Mouse (Mus musculus) thymus, adult 2 months (tissue): ENCODE results near the gene Eef1akmt2. TPM values are rescaled to one million over a fixed set of nuclear protein-coding genes. Genes with fewer than 3 reads are reported as not detected.

Source experiments
- DNase-seq: peaks from one replicate; pipeline ENCODE4 v3.0.0; 2021
- H3K27ac ChIP-seq: fragments of 200-500 bp; 2 replicates; pipeline ENCODE4 v1.5.1; 2012; ENCODE audit warnings: low read length, control low read depth; ENCODE audit not compliant: control insufficient read depth, insufficient read depth
- H3K27me3 ChIP-seq: fragments of 200-500 bp; 2 replicates; pipeline ENCODE4 v1.6.1; 2012; ENCODE audit warnings: mild to moderate bottlenecking, low read length, moderate library complexity, mixed read lengths; ENCODE audit not compliant: control insufficient read depth, insufficient read depth
- H3K36me3 ChIP-seq: fragments of 200-500 bp; 2 replicates; pipeline ENCODE4 v1.6.1; 2012; ENCODE audit warnings: mild to moderate bottlenecking, low read length, moderate library complexity; ENCODE audit not compliant: control insufficient read depth, insufficient read depth
- H3K4me1 ChIP-seq: fragments of 200-500 bp; replicated peaks from 2 replicates; pipeline ENCODE4 v1.6.1; 2012; ENCODE audit warnings: low read length; ENCODE audit not compliant: control insufficient read depth, insufficient read depth
- H3K4me3 ChIP-seq: fragments of 200-500 bp; 2 replicates; pipeline ENCODE4 v1.5.1; 2012; ENCODE audit warnings: mild to moderate bottlenecking, low read length, control low read depth, moderate library complexity; ENCODE audit not compliant: control insufficient read depth, insufficient read depth
- CTCF ChIP-seq: fragments of 200-500 bp; IDR thresholded peaks from 2 replicates; pipeline ENCODE4 v1.5.1; 2012; ENCODE audit warnings: mild to moderate bottlenecking, control low read depth, low read length, moderate library complexity, borderline replicate concordance; ENCODE audit not compliant: control insufficient read depth, poor library complexity, insufficient read depth; ENCODE audit errors: extremely low read depth
- POLR2A ChIP-seq: fragments of 200-500 bp; IDR thresholded peaks from 2 replicates; pipeline ENCODE4 v1.6.1; 2012; ENCODE audit warnings: mild to moderate bottlenecking, low read length, control low read depth, moderate library complexity; ENCODE audit not compliant: control insufficient read depth, poor library complexity, insufficient read depth; ENCODE audit errors: extremely low read depth
- WGBS: fragments of 180-500 bp; shearing (Covaris S2); methylation state at CpG from one replicate; pipeline ENCODE4 v1.1.7; 2018; 5-methylcytosine and 5-hydroxymethylcytosine counted together
- polyA plus RNA-seq: library from polyadenylated mRNA; depleted of rRNA; stranded (reverse); fragments of >200 nt; gene quantifications from 2 replicates; pipeline ENCODE4 v1.2.3, GENCODE M21; 2012

The Eef1akmt2 gene
- polyA plus RNA-seq, 1 experiment: 7.0 TPM

GRCm38 (mm10) chr7:132893336-132893735, 40.9 kb upstream of the Eef1akmt2 start:
- no peak for TF ChIP-seq CTCF
- H3K4me1 ChIP-seq: peaks cover 3% of the 10 kb centered on the region

GRCm38 (mm10) chr7:132892806-132893205, 40.3 kb upstream of the Eef1akmt2 start:
- TF ChIP-seq CTCF: no peak
- TF ChIP-seq POLR2A: no peak
- no peaks in the 10 kb centered on the region for H3K27me3 ChIP-seq
- H3K27ac ChIP-seq: no peak overlapping the region
- peaks cover 3% of the 10 kb centered on the region for H3K4me1 ChIP-seq
- no peak for DNase-seq
- WGBS: 83% methylated on average over 7 of the region's 7 CpGs
- no peaks in the 10 kb centered on the region for H3K36me3 ChIP-seq
- no peak overlapping the region for H3K4me3 ChIP-seq

More at GRCm38 (mm10) chr7:132893336-132893735, 40.9 kb upstream of the Eef1akmt2 start:
- no peak overlapping the region for H3K27ac ChIP-seq
- WGBS: 97% methylated on average over 1 of the region's 1 CpGs
- DNase-seq: no peak
- no peaks in the 10 kb centered on the region for H3K36me3 ChIP-seq
- H3K27me3 ChIP-seq: no peaks in the 10 kb centered on the region
- no peak overlapping the region for H3K4me3 ChIP-seq

GRCm38 (mm10) chr7:132892311-132892661, 39.8 kb upstream of the Eef1akmt2 start:
- H3K4me3 ChIP-seq: no peak overlapping the region
- TF ChIP-seq POLR2A (no peak), CTCF (no peak)
- no peaks in the 10 kb centered on the region for H3K27me3 ChIP-seq
- no peak overlapping the region for H3K27ac ChIP-seq
- WGBS: 73% methylated on average over 4 of the region's 4 CpGs
- no peaks in the 10 kb centered on the region for H3K36me3 ChIP-seq
- no peak for DNase-seq
- H3K4me1 ChIP-seq: peaks cover 3% of the 10 kb centered on the region

- Histone ChIP-seq H3K4me1 (peaks cover 3% of the 10 kb centered on the region), H3K27me3 (no peaks in the 10 kb centered on the region), H3K36me3 (no peaks in the 10 kb centered on the region), H3K4me3 (no peak overlapping the region), H3K27ac (no peak overlapping the region)
- no peak for DNase-seq
- TF ChIP-seq CTCF (no peak), POLR2A (no peak)
- 91% methylated on average over 5 of the region's 5 CpGs for WGBS
Measured at GRCm38 (mm10) chr7:132891561-132892310, 39.3 kb upstream of the Eef1akmt2 start.

- TF ChIP-seq POLR2A: no peak
- TF ChIP-seq CTCF: no peak
- H3K4me3 ChIP-seq: no peak overlapping the region
- no peak for DNase-seq
- WGBS: 92% methylated on average over 5 of the region's 5 CpGs
- no peaks in the 10 kb centered on the region for H3K36me3 ChIP-seq
- no peaks in the 10 kb centered on the region for H3K27me3 ChIP-seq
- peaks cover 3% of the 10 kb centered on the region for H3K4me1 ChIP-seq
- no peak overlapping the region for H3K27ac ChIP-seq
Measured at GRCm38 (mm10) chr7:132890201-132890600, 37.7 kb upstream of the Eef1akmt2 start.

GRCm38 (mm10) chr7:132889691-132890090, 37.2 kb upstream of the Eef1akmt2 start:
- H3K4me3 ChIP-seq: no peak overlapping the region
- DNase-seq: no peak
- H3K27ac ChIP-seq: no peak overlapping the region
- WGBS: 97% methylated on average over 8 of the region's 8 CpGs
- no peaks in the 10 kb centered on the region for H3K27me3 ChIP-seq
- TF ChIP-seq POLR2A (no peak), CTCF (no peak)
- H3K4me1 ChIP-seq: peaks cover 3% of the 10 kb centered on the region
- no peaks in the 10 kb centered on the region for H3K36me3 ChIP-seq

- Histone ChIP-seq H3K4me1 (peaks cover 3% of the 10 kb centered on the region), H3K4me3 (no peak overlapping the region), H3K27me3 (no peaks in the 10 kb centered on the region), H3K27ac (peak overlapping the region; percentile 24; the same call in 1 of the 2 replicates), H3K36me3 (peaks cover 9% of the 10 kb centered on the region)
- DNase-seq: no peak
- TF ChIP-seq CTCF (no peak), POLR2A (no peak)
- WGBS: 46% methylated on average over 4 of the region's 4 CpGs
Measured at GRCm38 (mm10) chr7:132888518-132889249, 36.2 kb upstream of the Eef1akmt2 start.
